Mouse (Mus musculus): Measurements from ENCODE around the gene Serinc4. TPM values are rescaled to one million over a fixed set of nuclear protein-coding genes. Genes with fewer than 3 reads are reported as not detected.
"Not testable (repeated sequence)": the region's sequence is repeated elsewhere in the genome, so short reads cannot be mapped to it uniquely, and the experiment has no call there.

Gene Serinc4
- total RNA-seq (2012; rRNA removed) = 0.90 and 1.5 TPM in 2 replicates

- H3K4me1 ChIP-seq (ENCODE audit: control insufficient read depth in 2 of 2, insufficient read depth in 2 of 2, low read length in 2 of 2, poor library complexity in 1 of 2) = peaks cover 3 to 4% of the 10 kb centered on the region in 2 experiments; a peak in 3 of 4 replicates
Measured at GRCm38 (mm10) chr2:121456692-121457642, at the start of gene Serinc4. TSS of gene Serinc4 (minus strand) at chr2:121456781.

GRCm38 (mm10) chr2:121501550-121501949 is 45.0 kb upstream of the Serinc4 start:
- H3K4me3 ChIP-seq (ENCODE audit: insufficient read depth in 1 of 2, low read depth in 1 of 2, low read length in 2 of 2, poor library complexity in 1 of 2, severe bottlenecking in 1 of 2); H3K4me1 ChIP-seq (ENCODE audit: control insufficient read depth in 2 of 2, insufficient read depth in 2 of 2, low read length in 2 of 2, poor library complexity in 1 of 2); H3K27ac ChIP-seq (ENCODE audit: insufficient read depth, low read depth, low read length, poor library complexity, severe bottlenecking); DNase-seq (ENCODE audit: low read depth, low spot score); H3K9me3 ChIP-seq (ENCODE audit: control insufficient read depth, insufficient read depth, low read depth, low read length); in situ Hi-C loops (cut with MboI; ENCODE audit: low sequenced_read_pairs in 2 of 2, unreplicated experiment in 2 of 2); H3K36me3 ChIP-seq (ENCODE audit: control insufficient read depth, insufficient read depth, low read length, poor library complexity, severe bottlenecking); H3K9ac ChIP-seq (ENCODE audit: insufficient read depth, low read depth, low read length, poor library complexity, severe bottlenecking): not testable (repeated sequence)

More at GRCm38 (mm10) chr2:121456692-121457642, at the start of gene Serinc4:
- TF ChIP-seq ZNF384 (IDR thresholded peaks at IDR 0.05; ENCODE audit: low read depth, low read length) = no peak
- TF ChIP-seq HCFC1 (IDR thresholded peaks at IDR 0.05; ENCODE audit: borderline replicate concordance, insufficient read depth, low read length) = peak; percentile 53; the same call in 1 of the 2 replicates
- H3K9ac ChIP-seq (ENCODE audit: insufficient read depth, low read depth, low read length, poor library complexity, severe bottlenecking) = peak within 1 kb of the TSS; percentile 91
- no peaks in the 10 kb centered on the region for H3K9me3 ChIP-seq (ENCODE audit: control insufficient read depth, insufficient read depth, low read depth, low read length)
- DNase-seq (ENCODE audit: low read depth, low spot score) = peak; percentile 87
- in situ Hi-C loops (cut with MboI; ENCODE audit: low sequenced_read_pairs in 2 of 2, unreplicated experiment in 2 of 2) = no loop called here
- peak within 1 kb of the TSS; percentile 70 for H3K27ac ChIP-seq (ENCODE audit: insufficient read depth, low read depth, low read length, poor library complexity, severe bottlenecking)
- H3K36me3 ChIP-seq (ENCODE audit: control insufficient read depth, insufficient read depth, low read length, poor library complexity, severe bottlenecking) = peaks cover 8% of the 10 kb centered on the region
- H3K4me3 ChIP-seq (ENCODE audit: insufficient read depth in 1 of 2, low read depth in 1 of 2, low read length in 2 of 2, poor library complexity in 1 of 2, severe bottlenecking in 1 of 2) = peak within 1 kb of the TSS; percentile 84 to 98

- DNase-seq (ENCODE audit: low read depth, low spot score); H3K9me3 ChIP-seq (ENCODE audit: control insufficient read depth, insufficient read depth, low read depth, low read length); H3K4me1 ChIP-seq (ENCODE audit: control insufficient read depth in 2 of 2, insufficient read depth in 2 of 2, low read length in 2 of 2, poor library complexity in 1 of 2); in situ Hi-C loops (cut with MboI; ENCODE audit: low sequenced_read_pairs in 2 of 2, unreplicated experiment in 2 of 2); H3K36me3 ChIP-seq (ENCODE audit: control insufficient read depth, insufficient read depth, low read length, poor library complexity, severe bottlenecking); H3K4me3 ChIP-seq (ENCODE audit: insufficient read depth in 1 of 2, low read depth in 1 of 2, low read length in 2 of 2, poor library complexity in 1 of 2, severe bottlenecking in 1 of 2); H3K27ac ChIP-seq (ENCODE audit: insufficient read depth, low read depth, low read length, poor library complexity, severe bottlenecking); H3K9ac ChIP-seq (ENCODE audit: insufficient read depth, low read depth, low read length, poor library complexity, severe bottlenecking): not testable (repeated sequence)
Measured at GRCm38 (mm10) chr2:121484403-121484802, 27.8 kb upstream of the Serinc4 start.

- no peaks in the 10 kb centered on the region for H3K9me3 ChIP-seq (ENCODE audit: control insufficient read depth, insufficient read depth, low read depth, low read length)
- H3K4me1 ChIP-seq (ENCODE audit: control insufficient read depth in 2 of 2, insufficient read depth in 2 of 2, low read length in 2 of 2, poor library complexity in 1 of 2) = peaks cover 0 to 6% of the 10 kb centered on the region in 2 experiments; a peak in 1 of 4 replicates
- DNase-seq (ENCODE audit: low read depth, low spot score) = no peak
- H3K36me3 ChIP-seq (ENCODE audit: control insufficient read depth, insufficient read depth, low read length, poor library complexity, severe bottlenecking) = no peaks in the 10 kb centered on the region
- TF ChIP-seq MAFK (IDR thresholded peaks at IDR 0.05; ENCODE audit: insufficient read depth, low read depth, low read length) = no peak
- TF ChIP-seq HCFC1 (IDR thresholded peaks at IDR 0.05; ENCODE audit: borderline replicate concordance, insufficient read depth, low read length) = no peak
- TF ChIP-seq ZC3H11A (IDR thresholded peaks at IDR 0.05; ENCODE audit: borderline replicate concordance, low read depth, low read length) = no peak
- no peak for TF ChIP-seq CHD2 (IDR thresholded peaks at IDR 0.05; ENCODE audit: low read depth, low read length)
- no peak for TF ChIP-seq ZNF384 (IDR thresholded peaks at IDR 0.05; ENCODE audit: low read depth, low read length)
- in situ Hi-C loops (cut with MboI; ENCODE audit: low sequenced_read_pairs in 2 of 2, unreplicated experiment in 2 of 2) = no loop called here
- no peak overlapping the region for H3K9ac ChIP-seq (ENCODE audit: insufficient read depth, low read depth, low read length, poor library complexity, severe bottlenecking)
- no peak overlapping the region for H3K4me3 ChIP-seq (ENCODE audit: insufficient read depth in 1 of 2, low read depth in 1 of 2, low read length in 2 of 2, poor library complexity in 1 of 2, severe bottlenecking in 1 of 2)
- H3K27ac ChIP-seq (ENCODE audit: insufficient read depth, low read depth, low read length, poor library complexity, severe bottlenecking) = no peak overlapping the region
Measured at GRCm38 (mm10) chr2:121483576-121483975, 27.0 kb upstream of the Serinc4 start.

- in situ Hi-C loops (cut with MboI; ENCODE audit: low sequenced_read_pairs in 2 of 2, unreplicated experiment in 2 of 2) = not testable (repeated sequence)
Measured at GRCm38 (mm10) chr2:121480916-121481315, 24.3 kb upstream of the Serinc4 start.

More at GRCm38 (mm10) chr2:121480916-121481315, 24.3 kb upstream of the Serinc4 start:
- not testable (repeated sequence) for H3K27ac ChIP-seq (ENCODE audit: insufficient read depth, low read depth, low read length, poor library complexity, severe bottlenecking); H3K4me3 ChIP-seq (ENCODE audit: insufficient read depth in 1 of 2, low read depth in 1 of 2, low read length in 2 of 2, poor library complexity in 1 of 2, severe bottlenecking in 1 of 2); H3K9me3 ChIP-seq (ENCODE audit: control insufficient read depth, insufficient read depth, low read depth, low read length); H3K36me3 ChIP-seq (ENCODE audit: control insufficient read depth, insufficient read depth, low read length, poor library complexity, severe bottlenecking); H3K9ac ChIP-seq (ENCODE audit: insufficient read depth, low read depth, low read length, poor library complexity, severe bottlenecking); H3K4me1 ChIP-seq (ENCODE audit: control insufficient read depth in 2 of 2, insufficient read depth in 2 of 2, low read length in 2 of 2, poor library complexity in 1 of 2); DNase-seq (ENCODE audit: low read depth, low spot score)

Measured in ES-E14 (cell line).